Mouse (Mus musculus) limb, embryonic 11.5 days (tissue): ENCODE results near the gene Upk1a. TPM values are rescaled to one million over a fixed set of nuclear protein-coding genes. Genes with fewer than 3 reads are reported as not detected.
A peak's percentile ranks its signal among the peaks of the same experiment; 100 is the strongest.

Experiments used
- ATAC-seq: fragments of 200-750 bp; cut with Nextera tagmentation; 2 replicates; pipeline ENCODE4 v1.8.0; 2017; ENCODE audit warnings: low read depth; ENCODE audit not compliant: insufficient number of reproducible peaks, low FRiP score, low TSS enrichment
- DNase-seq: peaks from one replicate; pipeline ENCODE4 v3.0.0-alpha.2; 2015; ENCODE audit warnings: low spot score
- H3K27ac ChIP-seq: fragments of 300-500 bp; sonication (generic); replicated peaks from 2 replicates; pipeline ENCODE4 v1.5.1; 2014; ENCODE audit warnings: low read depth, mild to moderate bottlenecking, low read length
- H3K27me3 ChIP-seq: fragments of 300-500 bp; sonication (generic); 2 replicates; pipeline ENCODE4 v1.6.1; 2014; ENCODE audit warnings: mild to moderate bottlenecking, low read length, mixed read lengths; ENCODE audit not compliant: control insufficient read depth, insufficient read depth
- H3K36me3 ChIP-seq: fragments of 300-500 bp; sonication (generic); 2 replicates; pipeline ENCODE4 v1.6.1; 2014; ENCODE audit warnings: mild to moderate bottlenecking, low read length, moderate library complexity, mixed read lengths; ENCODE audit not compliant: control insufficient read depth, insufficient read depth
- H3K4me1 ChIP-seq: fragments of 300-500 bp; sonication (generic); 2 replicates; pipeline ENCODE4 v1.6.1; 2014; ENCODE audit warnings: low read length, mixed read lengths; ENCODE audit not compliant: control insufficient read depth, insufficient read depth
- H3K4me2 ChIP-seq: fragments of 300-500 bp; sonication (generic); 2 replicates; pipeline ENCODE4 v1.6.1; 2014; ENCODE audit warnings: low read depth, mild to moderate bottlenecking, moderate library complexity; ENCODE audit not compliant: severe bottlenecking
- H3K4me3 ChIP-seq: fragments of 300-500 bp; sonication (generic); 2 replicates; pipeline ENCODE4 v1.5.1; 2014; ENCODE audit warnings: low read depth, low read length
- H3K9ac ChIP-seq: fragments of 300-500 bp; sonication (generic); 2 replicates; pipeline ENCODE4 v1.6.1; 2014; ENCODE audit warnings: mild to moderate bottlenecking, low read length
- H3K9me3 ChIP-seq: fragments of 300-500 bp; sonication (generic); 2 replicates; pipeline ENCODE4 v1.6.1; 2016; ENCODE audit warnings: low read length; ENCODE audit not compliant: control insufficient read depth
- WGBS: fragments of 180-500 bp; shearing (Covaris S2); extraction: QIAGEN DNeasy Blood & Tissue Kit; methylation state at CpG from one replicate; pipeline ENCODE4 v1.1.7; 2014; 5-methylcytosine and 5-hydroxymethylcytosine counted together
- polyA plus RNA-seq: library from polyadenylated mRNA; unstranded; fragments of >200 nt; fragmentation: Nextera tagmentation; extraction: Ambion mirVana; gene quantifications from 2 replicates; pipeline ENCODE4 v1.2.1, GENCODE M21; 2014

The Upk1a gene
- polyA plus RNA-seq, 1 experiment from 2014 or later = 3.6 TPM

DNA sequence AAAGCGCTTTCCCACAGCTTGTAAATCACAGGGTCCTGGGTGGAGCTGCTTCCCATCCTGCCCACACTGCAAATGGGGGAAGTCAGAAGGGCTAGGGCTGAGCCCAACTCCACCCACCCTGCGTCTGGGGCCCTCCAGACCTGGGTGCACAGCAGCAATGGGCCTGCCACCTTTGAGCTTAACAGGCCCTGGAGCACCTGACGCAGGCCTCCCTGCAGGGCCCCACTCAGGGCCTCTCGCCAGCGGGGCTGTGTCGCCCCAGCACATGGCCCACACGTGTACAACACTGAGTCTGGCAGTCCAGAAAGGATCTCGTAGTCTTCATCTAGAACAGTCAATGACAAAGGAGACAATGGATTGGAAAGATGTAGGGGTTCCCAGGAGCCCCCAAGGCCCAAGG is 32.7 kb downstream of the Upk1a start:
- H3K9me3 ChIP-seq = no peaks in the 10 kb centered on the region
- 0 out of 2 replicates have a peak overlapping the region, but pooled peaks have one; percentile 2 for H3K4me3 ChIP-seq
- H3K36me3 ChIP-seq = peaks cover 73% of the 10 kb centered on the region
- ATAC-seq = no peak
- 90% methylated on average over 8 of the region's 8 CpGs for WGBS
- H3K4me1 ChIP-seq = no peaks in the 10 kb centered on the region
- no peaks in the 10 kb centered on the region for H3K27me3 ChIP-seq
- DNase-seq = no peak
- H3K9ac ChIP-seq = no peak overlapping the region
- no peak overlapping the region for H3K27ac ChIP-seq
- no peak overlapping the region for H3K4me2 ChIP-seq

GRCm38 (mm10) chr7:30572969-30573368 is 39.7 kb downstream of the Upk1a start:
- no peak for ATAC-seq
- 86% methylated on average over 2 of the region's 2 CpGs for WGBS

DNA sequence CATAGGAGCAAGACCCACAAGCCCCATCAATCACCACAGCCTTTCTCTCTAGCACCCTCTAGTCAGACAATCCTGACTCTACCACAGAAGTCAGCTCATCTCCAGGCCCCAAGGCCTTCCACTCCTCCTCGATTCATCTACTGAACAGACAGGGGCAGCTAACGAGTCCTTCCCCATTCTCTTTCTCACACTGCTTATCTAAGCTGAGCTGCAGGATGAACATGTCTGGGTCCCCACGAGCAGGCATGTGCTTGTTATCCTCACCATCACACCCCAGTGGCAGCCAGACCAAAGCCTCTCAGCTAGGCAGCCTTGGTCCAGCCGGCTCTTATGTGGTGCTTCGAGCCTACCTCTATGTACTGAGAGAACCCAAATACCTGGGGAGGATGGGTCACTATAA is 40.3 kb downstream of the Upk1a start:
- H3K4me1 ChIP-seq = no peaks in the 10 kb centered on the region
- no peak overlapping the region for H3K27ac ChIP-seq
- H3K9me3 ChIP-seq = no peaks in the 10 kb centered on the region
- no peak for DNase-seq
- H3K4me2 ChIP-seq = no peak overlapping the region
- H3K4me3 ChIP-seq = no peak overlapping the region
- H3K36me3 ChIP-seq = peaks cover 61% of the 10 kb centered on the region
- whole genome bisulfite sequencing = 92% methylated on average over 5 of the region's 5 CpGs
- no peak for ATAC-seq
- H3K27me3 ChIP-seq = no peaks in the 10 kb centered on the region
- no peak overlapping the region for H3K9ac ChIP-seq

More at GRCm38 (mm10) chr7:30572969-30573368, 39.7 kb downstream of the Upk1a start:
- Histone ChIP-seq H3K4me1 (no peaks in the 10 kb centered on the region), H3K4me2 (no peak overlapping the region), H3K27ac (no peak overlapping the region), H3K9me3 (no peaks in the 10 kb centered on the region), H3K27me3 (no peaks in the 10 kb centered on the region), H3K4me3 (no peak overlapping the region), H3K36me3 (peaks cover 67% of the 10 kb centered on the region), H3K9ac (no peak overlapping the region)
- DNase-seq = no peak

- WGBS = 93% methylated on average over 11 of the region's 11 CpGs
- no peak overlapping the region for H3K4me2 ChIP-seq
- no peak for ATAC-seq
- H3K9ac ChIP-seq = no peak overlapping the region
- peaks cover 6% of the 10 kb centered on the region; the same call in 1 of the 2 replicates for H3K4me1 ChIP-seq
- H3K4me3 ChIP-seq = no peak overlapping the region
- DNase-seq = no peak
- peaks cover 26% of the 10 kb centered on the region for H3K36me3 ChIP-seq
- H3K27ac ChIP-seq = no peak overlapping the region
- H3K27me3 ChIP-seq = no peaks in the 10 kb centered on the region
- H3K9me3 ChIP-seq = no peaks in the 10 kb centered on the region
Observed at GRCm38 (mm10) chr7:30567555-30567954, 45.1 kb downstream of the Upk1a start.

- Histone ChIP-seq H3K27me3 (no peaks in the 10 kb centered on the region), H3K9me3 (no peaks in the 10 kb centered on the region), H3K4me2 (no peak overlapping the region), H3K4me1 (peaks cover 6% of the 10 kb centered on the region; the same call in 1 of the 2 replicates), H3K4me3 (no peak overlapping the region), H3K36me3 (peaks cover 19% of the 10 kb centered on the region), H3K27ac (no peak overlapping the region), H3K9ac (no peak overlapping the region)
- DNase-seq (no peak), ATAC-seq (no peak)
- 90% methylated on average over 9 of the region's 9 CpGs for WGBS
Observed at GRCm38 (mm10) chr7:30566033-30566432, 46.6 kb downstream of the Upk1a start.

DNA sequence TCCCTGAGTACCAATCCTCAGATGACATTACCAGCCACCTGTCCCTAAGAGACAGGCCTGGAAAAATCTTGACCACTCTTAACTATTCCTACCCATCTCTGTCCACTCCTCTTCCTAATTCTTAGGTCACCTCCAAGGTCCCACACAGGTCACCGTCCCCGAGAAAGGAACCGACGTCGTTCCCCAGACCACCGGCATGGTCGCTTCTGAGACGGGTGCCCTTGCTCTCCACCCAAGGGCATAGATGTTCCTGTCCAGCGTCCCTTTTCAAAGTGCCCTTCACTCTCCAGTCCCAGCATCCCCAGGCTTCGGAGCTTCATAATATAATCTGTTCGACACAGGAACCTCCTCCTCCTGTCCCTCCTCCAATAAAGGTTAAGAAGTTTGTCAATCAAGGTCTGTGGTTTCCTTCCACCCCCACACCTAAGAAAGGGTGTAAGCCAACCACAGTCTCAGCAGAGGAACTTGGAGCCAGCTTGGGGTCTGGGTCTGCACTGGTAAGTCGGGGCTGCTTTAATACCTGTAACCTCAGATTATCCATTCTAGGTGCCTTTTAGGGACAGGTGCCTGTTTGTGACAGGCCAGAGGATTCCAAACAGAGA is 47.6 kb downstream of the Upk1a start, which contains the start of gene Igflr1:
Gene Igflr1, plus strand, starts transcription at position 458 of the 602 bp plus-strand sequence.
- Histone ChIP-seq H3K4me2 (peak within 1 kb of the TSS; percentile 53; the same call in 1 of the 2 replicates), H3K36me3 (peaks cover 14% of the 10 kb centered on the region), H3K27me3 (no peaks in the 10 kb centered on the region), H3K27ac (no peak within 1 kb of the TSS), H3K4me1 (peaks cover 6% of the 10 kb centered on the region; the same call in 1 of the 2 replicates), H3K4me3 (no peak within 1 kb of the TSS; the same call in 1 of the 2 replicates), H3K9ac (peak within 1 kb of the TSS; percentile 4; the same call in 1 of the 2 replicates), H3K9me3 (no peaks in the 10 kb centered on the region)
- DNase-seq (no peak), ATAC-seq (no peak)
- WGBS = 95% methylated on average over 12 of the region's 12 CpGs

GRCm38 (mm10) chr7:30563906-30564280 is 48.8 kb downstream of the Upk1a start:
- DNase-seq (no peak), ATAC-seq (no peak; the same call in 1 of the 2 replicates)
- H3K36me3 ChIP-seq = peaks cover 8% of the 10 kb centered on the region; the same call in 1 of the 2 replicates
- H3K4me3 ChIP-seq = peak overlapping the region; percentile 71
- H3K27me3 ChIP-seq = no peaks in the 10 kb centered on the region
- 25% methylated on average over 6 of the region's 6 CpGs for WGBS
- H3K4me2 ChIP-seq = peak overlapping the region; percentile 53
- peak overlapping the region; percentile 81; the same call in 1 of the 2 replicates for H3K9ac ChIP-seq
- no peaks in the 10 kb centered on the region for H3K9me3 ChIP-seq
- H3K4me1 ChIP-seq = peaks cover 6% of the 10 kb centered on the region
- H3K27ac ChIP-seq = peak overlapping the region; percentile 92; the same call in 1 of the 2 replicates

GRCm38 (mm10) chr7:30563117-30563905 is 49.3 kb downstream of the Upk1a start, which contains the start of the genes U2af1l4, Gm49396 and Psenen:
Gene U2af1l4, plus strand, starts transcription at chr7:30563301.
Gene Gm49396, plus strand, starts transcription at chr7:30563344.
Gene Psenen, minus strand, starts transcription at chr7:30563627.
- Histone ChIP-seq H3K27me3 (no peaks in the 10 kb centered on the region), H3K27ac (peak within 1 kb of the TSS; percentile 92), H3K4me1 (peaks cover 10% of the 10 kb centered on the region), H3K36me3 (peaks cover 6% of the 10 kb centered on the region; the same call in 1 of the 2 replicates), H3K4me2 (peak within 1 kb of the TSS; percentile 53), H3K9me3 (no peaks in the 10 kb centered on the region), H3K4me3 (peak within 1 kb of the TSS; percentile 71), H3K9ac (peak within 1 kb of the TSS; percentile 81)
- ATAC-seq = peak; percentile 84
- peak; percentile 96 for DNase-seq
- WGBS = under 1% methylated on average over 45 of the region's 45 CpGs
